Mouse (Mus musculus): ENCODE data around the gene Ccdc24. TPM values are rescaled to one million over a fixed set of nuclear protein-coding genes. Genes with fewer than 3 reads are reported as not detected.
A peak's percentile ranks its signal among the peaks of the same experiment; 100 is the strongest.

Gene Ccdc24
- polyA plus RNA-seq, 1 experiment from 2014 or later = 3.6 TPM

- Histone ChIP-seq H3K36me3 (peaks cover 43% of the 10 kb centered on the region), H3K4me1 (peaks cover 15% of the 10 kb centered on the region), H3K4me3 (replicated peaks) (peak within 1 kb of the TSS; percentile 77), H3K4me2 (replicated peaks) (peak within 1 kb of the TSS; percentile 88), H3K27ac (replicated peaks) (no peak within 1 kb of the TSS), H3K9me3 (replicated peaks) (no peaks in the 10 kb centered on the region), H3K27me3 (no peaks in the 10 kb centered on the region), H3K9ac (peak within 1 kb of the TSS; percentile 41)
- peak; percentile 78 for ATAC-seq (ENCODE audit: insufficient number of reproducible peaks, low FRiP score, low TSS enrichment, low read depth)
- WGBS = under 1% methylated on average over 21 of the region's 21 CpGs
Observed at GRCm38 (mm10) chr4:117891738-117892161, 19.4 kb upstream of the Ccdc24 start, which contains the start of gene Dph2. Dph2 (minus strand) TSS chr4:117892032.

- no peak for ATAC-seq (ENCODE audit: insufficient number of reproducible peaks, low FRiP score, low TSS enrichment, low read depth)
- peaks cover 35% of the 10 kb centered on the region for H3K36me3 ChIP-seq
- no peaks in the 10 kb centered on the region for H3K27me3 ChIP-seq
- peak overlapping the region; percentile 88 for H3K4me2 ChIP-seq (replicated peaks)
- H3K27ac ChIP-seq (replicated peaks) = no peak overlapping the region
- H3K9ac ChIP-seq = peak overlapping the region; percentile 41; the same call in 1 of the 2 replicates
- peaks cover 25% of the 10 kb centered on the region for H3K4me1 ChIP-seq
- 84% methylated on average over 8 of the region's 8 CpGs for WGBS
- peak overlapping the region; percentile 77 for H3K4me3 ChIP-seq (replicated peaks)
- no peaks in the 10 kb centered on the region for H3K9me3 ChIP-seq (replicated peaks)
Observed at GRCm38 (mm10) chr4:117890750-117891149, 18.4 kb upstream of the Ccdc24 start.

GRCm38 (mm10) chr4:117890031-117890430 lies 17.7 kb upstream of the Ccdc24 start:
- Histone ChIP-seq H3K36me3 (peaks cover 35% of the 10 kb centered on the region), H3K4me1 (peaks cover 33% of the 10 kb centered on the region), H3K9me3 (replicated peaks) (no peaks in the 10 kb centered on the region), H3K27ac (replicated peaks) (no peak overlapping the region), H3K4me3 (replicated peaks) (no peak overlapping the region), H3K9ac (no peak overlapping the region), H3K27me3 (no peaks in the 10 kb centered on the region), H3K4me2 (replicated peaks) (no peak overlapping the region)
- 90% methylated on average over 14 of the region's 14 CpGs for WGBS
- ATAC-seq (ENCODE audit: insufficient number of reproducible peaks, low FRiP score, low TSS enrichment, low read depth) = no peak

GRCm38 (mm10) chr4:117889471-117889870 lies 17.1 kb upstream of the Ccdc24 start:
- Histone ChIP-seq H3K4me3 (replicated peaks) (no peak overlapping the region), H3K9me3 (replicated peaks) (no peaks in the 10 kb centered on the region), H3K27ac (replicated peaks) (no peak overlapping the region), H3K4me2 (replicated peaks) (no peak overlapping the region), H3K36me3 (peaks cover 35% of the 10 kb centered on the region), H3K4me1 (peaks cover 35% of the 10 kb centered on the region), H3K27me3 (no peaks in the 10 kb centered on the region), H3K9ac (no peak overlapping the region)
- 89% methylated on average over 15 of the region's 15 CpGs for WGBS
- ATAC-seq (ENCODE audit: insufficient number of reproducible peaks, low FRiP score, low TSS enrichment, low read depth) = no peak

- H3K9ac ChIP-seq = no peak overlapping the region
- H3K4me2 ChIP-seq (replicated peaks) = peak overlapping the region; percentile 85; the same call in 1 of the 2 replicates
- no peaks in the 10 kb centered on the region for H3K9me3 ChIP-seq (replicated peaks)
- 71% methylated on average over 2 of the region's 2 CpGs for WGBS
- peak overlapping the region; percentile 69; the same call in 1 of the 2 replicates for H3K4me3 ChIP-seq (replicated peaks)
- H3K27me3 ChIP-seq = no peaks in the 10 kb centered on the region
- no peak overlapping the region for H3K27ac ChIP-seq (replicated peaks)
- peaks cover 33% of the 10 kb centered on the region for H3K36me3 ChIP-seq
- ATAC-seq (ENCODE audit: insufficient number of reproducible peaks, low FRiP score, low TSS enrichment, low read depth) = no peak
- H3K4me1 ChIP-seq = peaks cover 46% of the 10 kb centered on the region
Observed at GRCm38 (mm10) chr4:117887920-117888319, 15.6 kb upstream of the Ccdc24 start.

GRCm38 (mm10) chr4:117887133-117887532 lies 14.8 kb upstream of the Ccdc24 start, which contains the start of gene Atp6v0b:
Atp6v0b (minus strand) TSS chr4:117887333.
- no peaks in the 10 kb centered on the region for H3K9me3 ChIP-seq (replicated peaks)
- under 1% methylated on average over 37 of the region's 37 CpGs for WGBS
- ATAC-seq (ENCODE audit: insufficient number of reproducible peaks, low FRiP score, low TSS enrichment, low read depth) = peak; percentile 86

GRCm38 (mm10) chr4:117886644-117887043 lies 14.3 kb upstream of the Ccdc24 start:
- Histone ChIP-seq H3K4me1 (peaks cover 53% of the 10 kb centered on the region), H3K4me3 (replicated peaks) (peak overlapping the region; percentile 69), H3K27ac (replicated peaks) (0 out of 2 replicates have a peak overlapping the region, but pooled peaks have one; percentile 28), H3K27me3 (no peaks in the 10 kb centered on the region), H3K9me3 (replicated peaks) (no peaks in the 10 kb centered on the region), H3K9ac (peak overlapping the region; percentile 63), H3K4me2 (replicated peaks) (peak overlapping the region; percentile 85), H3K36me3 (peaks cover 33% of the 10 kb centered on the region)
- ATAC-seq (ENCODE audit: insufficient number of reproducible peaks, low FRiP score, low TSS enrichment, low read depth) = no peak
- WGBS = 3% methylated on average over 24 of the region's 24 CpGs

More at GRCm38 (mm10) chr4:117887133-117887532, 14.8 kb upstream of the Ccdc24 start, which contains the start of gene Atp6v0b:
- Histone ChIP-seq H3K4me1 (peaks cover 51% of the 10 kb centered on the region), H3K27ac (replicated peaks) (0 out of 2 replicates have a peak within 1 kb of the TSS, but pooled peaks have one; percentile 28), H3K36me3 (peaks cover 33% of the 10 kb centered on the region), H3K27me3 (no peaks in the 10 kb centered on the region), H3K4me2 (replicated peaks) (peak within 1 kb of the TSS; percentile 85), H3K4me3 (replicated peaks) (peak within 1 kb of the TSS; percentile 69), H3K9ac (peak within 1 kb of the TSS; percentile 63)

GRCm38 (mm10) chr4:117885994-117886393 lies 13.6 kb upstream of the Ccdc24 start:
- Histone ChIP-seq H3K27me3 (no peaks in the 10 kb centered on the region), H3K4me2 (replicated peaks) (peak overlapping the region; percentile 85), H3K4me3 (replicated peaks) (peak overlapping the region; percentile 69), H3K27ac (replicated peaks) (no peak overlapping the region), H3K9ac (peak overlapping the region; percentile 63), H3K36me3 (peaks cover 33% of the 10 kb centered on the region), H3K9me3 (replicated peaks) (no peaks in the 10 kb centered on the region), H3K4me1 (peaks cover 52% of the 10 kb centered on the region)
- WGBS = 78% methylated on average over 9 of the region's 9 CpGs
- ATAC-seq (ENCODE audit: insufficient number of reproducible peaks, low FRiP score, low TSS enrichment, low read depth) = no peak

GRCm38 (mm10) chr4:117885093-117885492 lies 12.7 kb upstream of the Ccdc24 start:
- no peak overlapping the region for H3K4me2 ChIP-seq (replicated peaks)
- peaks cover 49% of the 10 kb centered on the region for H3K4me1 ChIP-seq
- peaks cover 40% of the 10 kb centered on the region for H3K36me3 ChIP-seq
- no peak overlapping the region for H3K27ac ChIP-seq (replicated peaks)
- no peak overlapping the region for H3K4me3 ChIP-seq (replicated peaks)
- no peak overlapping the region for H3K9ac ChIP-seq
- H3K9me3 ChIP-seq (replicated peaks) = no peaks in the 10 kb centered on the region
- ATAC-seq (ENCODE audit: insufficient number of reproducible peaks, low FRiP score, low TSS enrichment, low read depth) = no peak
- no peaks in the 10 kb centered on the region for H3K27me3 ChIP-seq
- WGBS = 93% methylated on average over 10 of the region's 10 CpGs

- H3K9me3 ChIP-seq (replicated peaks) = no peaks in the 10 kb centered on the region
Observed at GRCm38 (mm10) chr4:117884146-117884545, 11.8 kb upstream of the Ccdc24 start.

GRCm38 (mm10) chr4:117882701-117883691 lies 10.6 kb upstream of the Ccdc24 start, which contains the start of gene B4galt2:
B4galt2 (minus strand) TSS chr4:117883487.
- ATAC-seq (ENCODE audit: insufficient number of reproducible peaks, low FRiP score, low TSS enrichment, low read depth) = peak; percentile 72
- WGBS = under 1% methylated on average over 97 of the region's 103 CpGs
- Histone ChIP-seq H3K4me2 (replicated peaks) (peak within 1 kb of the TSS; percentile 81), H3K9ac (peak within 1 kb of the TSS; percentile 79), H3K36me3 (peaks cover 46% of the 10 kb centered on the region), H3K4me3 (replicated peaks) (peak within 1 kb of the TSS; percentile 81), H3K4me1 (peaks cover 49% of the 10 kb centered on the region), H3K27me3 (no peaks in the 10 kb centered on the region), H3K27ac (replicated peaks) (peak within 1 kb of the TSS; percentile 83), H3K9me3 (replicated peaks) (no peaks in the 10 kb centered on the region)

More at GRCm38 (mm10) chr4:117884146-117884545, 11.8 kb upstream of the Ccdc24 start:
- ATAC-seq (ENCODE audit: insufficient number of reproducible peaks, low FRiP score, low TSS enrichment, low read depth) = no peak
- Histone ChIP-seq H3K9ac (0 out of 2 replicates have a peak overlapping the region, but pooled peaks have one; percentile 79), H3K27ac (replicated peaks) (no peak overlapping the region), H3K4me2 (replicated peaks) (peak overlapping the region; percentile 81), H3K4me1 (peaks cover 49% of the 10 kb centered on the region), H3K27me3 (no peaks in the 10 kb centered on the region), H3K36me3 (peaks cover 39% of the 10 kb centered on the region), H3K4me3 (replicated peaks) (peak overlapping the region; percentile 81)
- 82% methylated on average over 1 of the region's 1 CpGs for WGBS
